Mouse (Mus musculus) forebrain, embryonic 10.5 days (tissue): ENCODE results near the gene Acaa1b. TPM values are rescaled to one million over a fixed set of nuclear protein-coding genes. Genes with fewer than 3 reads are reported as not detected.

Experiments used
- DNase-seq: peaks from one replicate; pipeline ENCODE4 v3.0.0-alpha.2; 2017; ENCODE audit warnings: low spot score; ENCODE audit errors: extremely low spot score
- H3K27ac ChIP-seq: fragments of 300-500 bp; sonication (generic); 2 replicates; pipeline ENCODE4 v1.5.1; 2016; ENCODE audit warnings: mild to moderate bottlenecking
- H3K27me3 ChIP-seq: fragments of 300-500 bp; sonication (generic); 2 replicates; pipeline ENCODE4 v1.6.1; 2016; ENCODE audit warnings: mild to moderate bottlenecking; ENCODE audit not compliant: poor library complexity, severe bottlenecking
- H3K36me3 ChIP-seq: fragments of 300-500 bp; sonication (generic); replicated peaks from 2 replicates; pipeline ENCODE4 v1.6.1; 2016; ENCODE audit warnings: mild to moderate bottlenecking, moderate library complexity
- H3K4me1 ChIP-seq: fragments of 300-500 bp; sonication (generic); 2 replicates; pipeline ENCODE4 v1.6.1; 2016
- H3K4me3 ChIP-seq: fragments of 300-500 bp; sonication (generic); 2 replicates; pipeline ENCODE4 v1.5.1; 2016; ENCODE audit warnings: mild to moderate bottlenecking, moderate library complexity
- H3K9me3 ChIP-seq: fragments of 300-500 bp; sonication (generic); 2 replicates; pipeline ENCODE4 v1.6.1; 2016; ENCODE audit warnings: mild to moderate bottlenecking, moderate library complexity
- WGBS: fragments of 180-500 bp; shearing (Covaris S2); methylation state at CpG from one replicate; pipeline ENCODE4 v1.1.7; 2016; 5-methylcytosine and 5-hydroxymethylcytosine counted together
- polyA plus RNA-seq: library from polyadenylated mRNA; unstranded; fragments of >200 nt; fragmentation: Nextera tagmentation; extraction: Ambion mirVana; gene quantifications from 2 replicates; pipeline ENCODE4 v1.2.1, GENCODE M21; 2016

Acaa1b gene
- polyA plus RNA-seq, 1 experiment from 2014 or later: 1.8 TPM

DNA sequence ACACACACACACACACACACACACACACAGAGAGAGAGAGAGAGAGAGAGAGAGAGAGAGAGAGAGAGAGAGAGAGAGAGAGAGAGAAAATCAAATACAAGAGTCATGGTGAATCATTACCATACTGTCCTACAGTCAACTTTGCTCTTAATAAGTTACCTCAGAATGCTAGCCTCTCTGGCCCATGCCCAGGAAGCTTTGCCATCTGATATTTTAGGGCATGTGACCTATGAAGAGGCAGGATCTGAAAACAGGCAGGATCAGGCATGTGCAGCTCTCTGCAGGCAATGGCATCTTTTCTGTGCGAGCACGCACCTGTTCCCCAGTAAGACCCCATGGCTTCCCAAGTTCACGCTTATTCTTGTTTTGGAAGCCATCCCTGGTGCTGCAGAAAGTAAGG is 3.8 kb upstream of the Acaa1b start:
- Histone ChIP-seq H3K4me1 (peaks cover 10% of the 10 kb centered on the region), H3K9me3 (no peaks in the 10 kb centered on the region), H3K36me3 (no peaks in the 10 kb centered on the region), H3K27ac (no peak overlapping the region), H3K4me3 (no peak overlapping the region), H3K27me3 (peaks cover 29% of the 10 kb centered on the region)
- DNase-seq: no peak
- WGBS: 86% methylated on average over 3 of the region's 3 CpGs

DNA sequence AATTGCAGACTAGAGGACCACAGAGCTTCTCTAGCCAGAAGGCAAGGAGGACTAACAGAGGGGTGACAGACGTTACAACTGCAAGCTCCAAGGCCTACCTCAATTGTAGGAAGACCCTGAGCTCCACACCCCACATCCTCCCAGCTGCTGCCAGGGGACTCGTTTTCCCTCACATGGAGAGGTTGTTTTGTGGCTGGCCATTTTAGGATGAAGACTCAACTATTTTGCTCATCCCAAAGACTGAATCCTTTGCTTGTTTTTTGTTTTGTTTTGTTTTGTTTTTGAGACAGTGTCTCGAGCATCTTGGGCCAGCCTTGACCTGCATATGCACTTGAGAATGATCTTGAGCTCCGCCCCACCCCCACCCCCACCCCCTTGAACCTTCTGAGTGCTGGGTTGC is 2.0 kb upstream of the Acaa1b start, which contains the start of gene Gm47289:
Gm47289 (plus strand) TSS at position 301 of the 400 bp plus-strand sequence.
- Histone ChIP-seq H3K36me3 (no peaks in the 10 kb centered on the region), H3K4me3 (no peak within 1 kb of the TSS), H3K4me1 (peaks cover 10% of the 10 kb centered on the region), H3K9me3 (no peaks in the 10 kb centered on the region), H3K27me3 (peaks cover 40% of the 10 kb centered on the region), H3K27ac (no peak within 1 kb of the TSS)
- DNase-seq: no peak
- WGBS: 67% methylated on average over 4 of the region's 4 CpGs

GRCm38 (mm10) chr9:119155826-119156225 is 1.1 kb downstream of the Acaa1b start:
- Histone ChIP-seq H3K4me1 (peaks cover 10% of the 10 kb centered on the region), H3K4me3 (peak overlapping the region; percentile 64; the same call in 1 of the 2 replicates), H3K27me3 (peaks cover 40% of the 10 kb centered on the region), H3K9me3 (no peaks in the 10 kb centered on the region), H3K36me3 (no peaks in the 10 kb centered on the region), H3K27ac (no peak overlapping the region)
- no peak for DNase-seq
- WGBS: 56% methylated on average over 7 of the region's 7 CpGs

DNA sequence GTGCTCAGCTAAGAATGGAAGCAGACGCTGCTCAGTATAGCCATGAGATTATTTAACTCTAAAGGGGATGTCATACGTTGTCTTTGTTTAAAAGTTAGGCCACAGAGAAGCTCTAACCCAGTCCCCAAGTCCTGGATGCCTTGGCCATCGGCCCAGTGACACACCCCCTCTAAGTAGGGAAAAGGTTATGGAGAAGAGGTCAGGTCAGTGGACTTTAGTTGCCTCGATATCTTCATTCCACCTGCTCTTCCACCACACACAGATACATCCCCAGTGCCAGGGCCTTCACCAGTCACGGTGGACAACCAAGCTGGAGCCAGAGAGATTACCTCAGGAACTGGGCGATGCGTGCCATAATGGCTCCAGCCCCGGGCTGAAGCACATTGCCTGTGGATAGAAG is 1.5 kb downstream of the Acaa1b start:
- Histone ChIP-seq H3K4me3 (no peak overlapping the region), H3K9me3 (no peaks in the 10 kb centered on the region), H3K27me3 (peaks cover 40% of the 10 kb centered on the region), H3K36me3 (no peaks in the 10 kb centered on the region), H3K27ac (no peak overlapping the region), H3K4me1 (peaks cover 10% of the 10 kb centered on the region)
- no peak for DNase-seq
- WGBS: 83% methylated on average over 8 of the region's 8 CpGs

- no peak overlapping the region for H3K27ac ChIP-seq
- 68% methylated on average over 2 of the region's 2 CpGs for WGBS
- H3K9me3 ChIP-seq: no peaks in the 10 kb centered on the region
- DNase-seq: no peak
- no peak overlapping the region for H3K4me3 ChIP-seq
- H3K4me1 ChIP-seq: peaks cover 8% of the 10 kb centered on the region
- peaks cover 21% of the 10 kb centered on the region for H3K27me3 ChIP-seq
- no peaks in the 10 kb centered on the region for H3K36me3 ChIP-seq
Measured at GRCm38 (mm10) chr9:119151751-119152150, 5.1 kb downstream of the Acaa1b start.

GRCm38 (mm10) chr9:119149601-119150000 is 7.3 kb downstream of the Acaa1b start:
- Histone ChIP-seq H3K4me3 (no peak overlapping the region), H3K4me1 (peaks cover 5% of the 10 kb centered on the region; the same call in 1 of the 2 replicates), H3K9me3 (no peaks in the 10 kb centered on the region), H3K36me3 (no peaks in the 10 kb centered on the region), H3K27ac (no peak overlapping the region), H3K27me3 (peaks cover under 1% of the 10 kb centered on the region; the same call in 1 of the 2 replicates)
- peak; percentile 55 for DNase-seq
- WGBS: 28% methylated on average over 5 of the region's 5 CpGs

GRCm38 (mm10) chr9:119146098-119146770 is 10.7 kb downstream of the Acaa1b start:
- no peaks in the 10 kb centered on the region for H3K36me3 ChIP-seq
- no peak overlapping the region for H3K27ac ChIP-seq
- H3K9me3 ChIP-seq: no peaks in the 10 kb centered on the region
- H3K4me1 ChIP-seq: peaks cover 5% of the 10 kb centered on the region; the same call in 1 of the 2 replicates
- H3K4me3 ChIP-seq: no peak overlapping the region
- H3K27me3 ChIP-seq: no peaks in the 10 kb centered on the region
- no peak for DNase-seq
- WGBS: 82% methylated on average over 13 of the region's 13 CpGs

- DNase-seq: no peak
- H3K36me3 ChIP-seq: no peaks in the 10 kb centered on the region
- H3K4me3 ChIP-seq: no peak overlapping the region
- H3K27me3 ChIP-seq: no peaks in the 10 kb centered on the region
- H3K27ac ChIP-seq: no peak overlapping the region
- no peaks in the 10 kb centered on the region for H3K9me3 ChIP-seq
- WGBS: 66% methylated on average over 6 of the region's 6 CpGs
- H3K4me1 ChIP-seq: peaks cover 5% of the 10 kb centered on the region; the same call in 1 of the 2 replicates
Measured at GRCm38 (mm10) chr9:119145638-119146037, 11.3 kb downstream of the Acaa1b start.

- Histone ChIP-seq H3K27ac (no peak overlapping the region), H3K9me3 (no peaks in the 10 kb centered on the region), H3K27me3 (no peaks in the 10 kb centered on the region), H3K4me3 (no peak overlapping the region), H3K36me3 (no peaks in the 10 kb centered on the region), H3K4me1 (peaks cover 5% of the 10 kb centered on the region; the same call in 1 of the 2 replicates)
- no peak for DNase-seq
- 57% methylated on average over 10 of the region's 10 CpGs for WGBS
Measured at GRCm38 (mm10) chr9:119145137-119145536, 11.8 kb downstream of the Acaa1b start.

- DNase-seq: no peak
- Histone ChIP-seq H3K27me3 (no peaks in the 10 kb centered on the region), H3K4me3 (no peak overlapping the region), H3K27ac (no peak overlapping the region), H3K4me1 (peaks cover 5% of the 10 kb centered on the region; the same call in 1 of the 2 replicates), H3K36me3 (no peaks in the 10 kb centered on the region), H3K9me3 (no peaks in the 10 kb centered on the region)
- 88% methylated on average over 8 of the region's 8 CpGs for WGBS
Measured at GRCm38 (mm10) chr9:119144696-119145095, 12.2 kb downstream of the Acaa1b start.

DNA sequence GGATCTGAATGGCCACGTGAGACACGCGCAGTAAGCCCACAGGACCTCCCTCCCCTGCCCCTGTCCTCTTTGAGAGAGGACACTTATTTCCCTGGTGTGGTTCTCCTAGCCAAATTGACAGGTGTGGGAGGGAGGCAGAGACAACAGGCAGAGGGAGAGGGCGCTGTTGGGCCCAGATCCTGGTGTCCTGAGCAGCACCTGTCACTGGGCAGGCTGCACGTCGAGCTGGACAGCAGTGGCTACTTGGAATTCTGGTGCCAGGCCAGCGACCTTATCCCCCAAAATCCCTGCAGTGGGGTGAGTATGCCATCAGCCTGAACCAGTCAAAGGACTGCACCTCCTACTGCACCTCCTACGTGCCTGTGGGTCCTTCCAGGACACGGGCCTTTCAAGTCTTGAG is 13.5 kb downstream of the Acaa1b start:
- H3K27ac ChIP-seq: no peak overlapping the region
- WGBS: 79% methylated on average over 9 of the region's 9 CpGs
- no peak for DNase-seq
- H3K9me3 ChIP-seq: no peaks in the 10 kb centered on the region
- no peaks in the 10 kb centered on the region for H3K27me3 ChIP-seq
- H3K4me1 ChIP-seq: peaks cover 5% of the 10 kb centered on the region; the same call in 1 of the 2 replicates
- H3K36me3 ChIP-seq: no peaks in the 10 kb centered on the region
- no peak overlapping the region for H3K4me3 ChIP-seq

DNA sequence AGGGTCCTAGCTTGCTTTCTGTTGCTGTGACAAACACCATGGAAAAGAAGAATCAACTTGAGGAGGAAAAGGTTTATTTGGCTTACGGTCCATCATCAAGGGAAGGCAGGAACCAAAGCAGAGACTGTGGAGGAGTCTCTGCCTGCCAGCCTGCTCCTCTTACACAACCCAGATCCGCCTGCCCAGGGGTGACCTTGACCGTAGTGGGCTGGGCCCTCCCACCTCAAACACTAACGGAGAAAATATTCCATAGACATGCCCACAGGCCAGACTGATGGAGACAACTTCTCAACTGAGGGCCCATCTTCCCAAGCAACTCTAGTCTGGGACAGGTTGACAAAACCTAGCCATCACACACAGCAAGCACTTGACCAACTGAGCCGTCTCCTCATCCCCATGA is 14.8 kb downstream of the Acaa1b start:
- DNase-seq: no peak
- H3K27me3 ChIP-seq: no peaks in the 10 kb centered on the region
- H3K9me3 ChIP-seq: no peaks in the 10 kb centered on the region
- H3K4me1 ChIP-seq: peaks cover 5% of the 10 kb centered on the region; the same call in 1 of the 2 replicates
- H3K27ac ChIP-seq: no peak overlapping the region
- 95% methylated on average over 5 of the region's 5 CpGs for WGBS
- no peak overlapping the region for H3K4me3 ChIP-seq
- H3K36me3 ChIP-seq: no peaks in the 10 kb centered on the region

GRCm38 (mm10) chr9:119138836-119139235 is 18.1 kb downstream of the Acaa1b start:
- WGBS: 86% methylated on average over 2 of the region's 2 CpGs
- Histone ChIP-seq H3K27me3 (no peaks in the 10 kb centered on the region), H3K9me3 (no peaks in the 10 kb centered on the region), H3K4me1 (no peaks in the 10 kb centered on the region), H3K36me3 (no peaks in the 10 kb centered on the region), H3K27ac (no peak overlapping the region), H3K4me3 (no peak overlapping the region)
- no peak for DNase-seq
